Mouse (Mus musculus): Measurements from ENCODE around the gene Apoc4.
"Not testable (repeated sequence)": the region's sequence is repeated elsewhere in the genome, so short reads cannot be mapped to it uniquely, and the experiment has no call there.

Apoc4 gene

GRCm38 (mm10) chr7:19699827-19700148, 18.5 kb upstream of the Apoc4 start:
- no peak for DNase-seq (ENCODE audit: extremely low read depth, low read depth, low spot score)

GRCm38 (mm10) chr7:19698907-19699826, 17.9 kb upstream of the Apoc4 start, which contains the start of gene Apoe:
Apoe (minus strand) TSS chr7:19699188.
- DNase-seq (ENCODE audit: extremely low read depth, low read depth, low spot score), result no peak

GRCm38 (mm10) chr7:19697949-19698906, 16.9 kb upstream of the Apoc4 start:
- no peak for DNase-seq (ENCODE audit: extremely low read depth, low read depth, low spot score)

GRCm38 (mm10) chr7:19696336-19696873, 15.1 kb upstream of the Apoc4 start:
- DNase-seq (ENCODE audit: extremely low read depth, low read depth, low spot score), result no peak

- DNase-seq (ENCODE audit: extremely low read depth, low read depth, low spot score), result no peak
Observed at GRCm38 (mm10) chr7:19695881-19696280, 14.6 kb upstream of the Apoc4 start.

GRCm38 (mm10) chr7:19695213-19695594, 13.9 kb upstream of the Apoc4 start:
- no peak for DNase-seq (ENCODE audit: extremely low read depth, low read depth, low spot score)

GRCm38 (mm10) chr7:19694336-19695212, 13.3 kb upstream of the Apoc4 start:
- DNase-seq (ENCODE audit: extremely low read depth, low read depth, low spot score), result no peak

- no peak for DNase-seq (ENCODE audit: extremely low read depth, low read depth, low spot score)
Observed at GRCm38 (mm10) chr7:19693421-19693820, 12.1 kb upstream of the Apoc4 start.

GRCm38 (mm10) chr7:19691873-19692865, 10.9 kb upstream of the Apoc4 start, which contains the start of gene Apoc1:
Apoc1 (minus strand) TSS chr7:19692660.
- no peak for DNase-seq (ENCODE audit: extremely low read depth, low read depth, low spot score)

GRCm38 (mm10) chr7:19691434-19691833, 10.2 kb upstream of the Apoc4 start:
- no peak for DNase-seq (ENCODE audit: extremely low read depth, low read depth, low spot score)

- DNase-seq (ENCODE audit: extremely low read depth, low read depth, low spot score), result peak; percentile 93
Observed at GRCm38 (mm10) chr7:19690845-19691244, 9.6 kb upstream of the Apoc4 start.

GRCm38 (mm10) chr7:19688611-19689010, 7.3 kb upstream of the Apoc4 start:
- DNase-seq (ENCODE audit: extremely low read depth, low read depth, low spot score), result no peak

- DNase-seq (ENCODE audit: extremely low read depth, low read depth, low spot score), result no peak
Observed at GRCm38 (mm10) chr7:19688101-19688500, 6.8 kb upstream of the Apoc4 start.

- DNase-seq (ENCODE audit: extremely low read depth, low read depth, low spot score), result not testable (repeated sequence)
Observed at GRCm38 (mm10) chr7:19686927-19687583, 5.8 kb upstream of the Apoc4 start.

GRCm38 (mm10) chr7:19686521-19686920, 5.2 kb upstream of the Apoc4 start:
- no peak for DNase-seq (ENCODE audit: extremely low read depth, low read depth, low spot score)

GRCm38 (mm10) chr7:19685374-19685773, 4.1 kb upstream of the Apoc4 start:
- no peak for DNase-seq (ENCODE audit: extremely low read depth, low read depth, low spot score)

- DNase-seq (ENCODE audit: extremely low read depth, low read depth, low spot score), result no peak
Observed at GRCm38 (mm10) chr7:19683771-19684201, 2.5 kb upstream of the Apoc4 start.

- no peak for DNase-seq (ENCODE audit: extremely low read depth, low read depth, low spot score)
Observed at GRCm38 (mm10) chr7:19682979-19683378, 1.7 kb upstream of the Apoc4 start.

GRCm38 (mm10) chr7:19680702-19681101, 577 bp downstream of the Apoc4 start:
- no peak for DNase-seq (ENCODE audit: extremely low read depth, low read depth, low spot score)

Measured in fat pad, adult 2 months (tissue).